Mouse (Mus musculus) ES-Bruce4 (cell line): ENCODE data around the gene Zfp42.

Experiments used
- CTCF ChIP-seq: IDR thresholded peaks from one replicate; pipeline ENCODE4 v1.8.1; 2011; ENCODE audit warnings: low read depth, low read length
- POLR2A ChIP-seq: IDR thresholded peaks from one replicate; pipeline ENCODE4 v1.8.1; 2011; ENCODE audit warnings: low read length; ENCODE audit not compliant: insufficient read depth

GRCm38 (mm10) chr8:43299796-43300195 lies 7.0 kb downstream of the Zfp42 start:
- TF ChIP-seq CTCF (no peak), POLR2A (no peak)
